In the genomic region with DNA sequence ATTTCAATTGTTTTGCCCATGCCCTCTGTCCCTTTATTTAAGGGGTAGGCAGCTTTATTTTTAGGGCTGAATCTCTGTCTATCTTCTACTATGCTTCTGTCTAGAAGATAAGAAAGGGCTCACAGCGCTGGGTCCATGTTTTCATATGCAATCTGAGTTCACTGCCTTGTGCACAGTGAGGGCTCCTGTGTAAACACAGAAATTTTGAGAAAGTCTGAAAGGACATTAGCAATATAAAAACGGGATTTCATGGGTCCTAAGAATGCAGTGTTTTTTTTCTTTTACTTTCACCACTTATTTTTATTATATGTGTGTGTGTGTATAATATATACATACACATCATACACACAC, we compare ENCODE assay signal across 9 mouse cellular contexts. TPM values are rescaled to one million over a fixed set of nuclear protein-coding genes. Genes with fewer than 3 reads are reported as not detected.
DNase-seq lines count a peak whose midpoint lies in the region; ATAC-seq and TF ChIP-seq lines count a peak whose summit lies in the region.
"Had no signal": no experiment of that assay in that cellular context is flagged by ENCODE, and none has a peak within 500 bp of the region (broad histone marks: within the 10 kb centered on the region; RNA-seq: fewer than 3 reads in every experiment).

No protein-coding gene starts in this region.

- H3K36me3 ChIP-seq in kidney, embryonic 16.5 days (ENCODE audit: insufficient read depth, low read length), result no peaks in the 10 kb centered on the region
- H3K36me3 ChIP-seq in kidney, adult 2 months (ENCODE audit: control insufficient read depth, insufficient read depth, low read length), result no peaks in the 10 kb centered on the region
- H3K36me3 ChIP-seq in embryonic facial prominence, embryonic 13.5 days, result no peaks in the 10 kb centered on the region
- H3K36me3 ChIP-seq in hindbrain, embryonic 15.5 days, result no peaks in the 10 kb centered on the region
- no peaks in the 10 kb centered on the region for H3K36me3 ChIP-seq in neural tube, embryonic 13.5 days

- ATAC-seq in kidney, embryonic 16.5 days (ENCODE audit: low FRiP score, low TSS enrichment), result no peak
- no peak for ATAC-seq in embryonic facial prominence, embryonic 13.5 days (ENCODE audit: insufficient number of reproducible peaks, insufficient read depth, low FRiP score, low TSS enrichment, low read depth)
- no peak for ATAC-seq in hindbrain, embryonic 15.5 days (ENCODE audit: low FRiP score, low read depth)
- no peak for ATAC-seq in neural tube, embryonic 13.5 days (ENCODE audit: low read depth)

- H3K9ac ChIP-seq in kidney, embryonic 16.5 days (replicated peaks; ENCODE audit: low read length), result no peak overlapping the region
- H3K9ac ChIP-seq in embryonic facial prominence, embryonic 13.5 days, result no peak overlapping the region
- H3K9ac ChIP-seq in hindbrain, embryonic 15.5 days, result no peak overlapping the region
- no peak overlapping the region for H3K9ac ChIP-seq in neural tube, embryonic 13.5 days

- peaks cover 4% of the 10 kb centered on the region; the same call in 1 of the 2 replicates for H3K4me1 ChIP-seq in kidney, embryonic 16.5 days (ENCODE audit: insufficient read depth, low read length)
- no peaks in the 10 kb centered on the region for H3K4me1 ChIP-seq in kidney, adult 2 months (ENCODE audit: control insufficient read depth, insufficient read depth, low read length)
- peaks cover 21% of the 10 kb centered on the region for H3K4me1 ChIP-seq in embryonic facial prominence, embryonic 13.5 days
- H3K4me1 ChIP-seq in hindbrain, embryonic 15.5 days (replicated peaks), result peaks cover 16% of the 10 kb centered on the region
- H3K4me1 ChIP-seq in neural tube, embryonic 13.5 days (replicated peaks), result peaks cover 27% of the 10 kb centered on the region

- 75% methylated on average over 2 of the region's 2 CpGs for WGBS in kidney, embryonic 16.5 days
- WGBS in kidney, adult 2 months, result 73% methylated on average over 2 of the region's 2 CpGs
- 58% methylated on average over 2 of the region's 2 CpGs for WGBS in embryonic facial prominence, embryonic 13.5 days
- 75% methylated on average over 2 of the region's 2 CpGs for WGBS in hindbrain, embryonic 15.5 days
- 73% methylated on average over 2 of the region's 2 CpGs for WGBS in neural tube, embryonic 13.5 days

- no peak overlapping the region for H3K4me2 ChIP-seq in kidney, embryonic 16.5 days (replicated peaks; ENCODE audit: low read depth, low read length)
- H3K4me2 ChIP-seq in embryonic facial prominence, embryonic 13.5 days, result peak overlapping the region; percentile 44; the same call in 1 of the 2 replicates
- H3K4me2 ChIP-seq in hindbrain, embryonic 15.5 days, result no peak overlapping the region
- 0 out of 2 replicates have a peak overlapping the region, but pooled peaks have one; percentile 4 for H3K4me2 ChIP-seq in neural tube, embryonic 13.5 days

- TF ChIP-seq CTCF in kidney, adult 2 months (conservative IDR thresholded peaks at IDR 0.05; ENCODE audit: insufficient read depth, insufficient read length, low read depth, low read length), result no peak

- H3K27ac ChIP-seq in kidney, embryonic 16.5 days (ENCODE audit: low read length), result peak overlapping the region; percentile 70
- no peak overlapping the region for H3K27ac ChIP-seq in kidney, adult 2 months (ENCODE audit: insufficient read depth, low read depth, low read length)
- H3K27ac ChIP-seq in embryonic facial prominence, embryonic 13.5 days, result peak overlapping the region; percentile 88
- peak overlapping the region; percentile 4; the same call in 1 of the 2 replicates for H3K27ac ChIP-seq in hindbrain, embryonic 15.5 days (replicated peaks)
- peak overlapping the region; percentile 64 for H3K27ac ChIP-seq in neural tube, embryonic 13.5 days (replicated peaks)

- no peak overlapping the region for H3K4me3 ChIP-seq in kidney, embryonic 16.5 days (ENCODE audit: low read length)
- no peak overlapping the region for H3K4me3 ChIP-seq in kidney, adult 2 months (ENCODE audit: insufficient read depth, low read depth, low read length)
- no peak overlapping the region for H3K4me3 ChIP-seq in embryonic facial prominence, embryonic 13.5 days
- H3K4me3 ChIP-seq in hindbrain, embryonic 15.5 days, result no peak overlapping the region
- H3K4me3 ChIP-seq in neural tube, embryonic 13.5 days, result no peak overlapping the region

- no peaks in the 10 kb centered on the region for H3K27me3 ChIP-seq in kidney, embryonic 16.5 days (ENCODE audit: insufficient read depth, low read length)
- no peaks in the 10 kb centered on the region for H3K27me3 ChIP-seq in kidney, adult 2 months (replicated peaks; ENCODE audit: control insufficient read depth, insufficient read depth, low read length)
- H3K27me3 ChIP-seq in embryonic facial prominence, embryonic 13.5 days, result no peaks in the 10 kb centered on the region
- H3K27me3 ChIP-seq in hindbrain, embryonic 15.5 days, result no peaks in the 10 kb centered on the region
- H3K27me3 ChIP-seq in neural tube, embryonic 13.5 days, result no peaks in the 10 kb centered on the region

- no peak for TF ChIP-seq POLR2A in kidney, adult 2 months (IDR thresholded peaks at IDR 0.05; ENCODE audit: low read depth, low read length)

- H3K9me3 ChIP-seq in kidney, embryonic 16.5 days (ENCODE audit: low read length), result no peaks in the 10 kb centered on the region
- no peaks in the 10 kb centered on the region for H3K9me3 ChIP-seq in embryonic facial prominence, embryonic 13.5 days
- H3K9me3 ChIP-seq in hindbrain, embryonic 15.5 days, result no peaks in the 10 kb centered on the region
- H3K9me3 ChIP-seq in neural tube, embryonic 13.5 days, result no peaks in the 10 kb centered on the region

- no peak for DNase-seq in kidney, adult 2 months
- no peak for DNase-seq in thymus, postnatal 36 days
- no peak for DNase-seq in testis, postnatal 14 days (ENCODE audit: low spot score)
- DNase-seq: right cerebral cortex, postnatal 4 days; thymus, postnatal 25 days had no signal

RNA-seq across cellular contexts. Expression of gene Spg20, which starts 15.3 kb away (rescaled TPM):
- 44.3 and 45.7 TPM in 2 replicates for polyA plus RNA-seq in kidney, embryonic 16.5 days (2015; fragmentation: Nextera tagmentation; extraction: Ambion mirVana)
- polyA plus RNA-seq in kidney, adult 2 months (2012; rRNA removed), result 10.1 and 10.9 TPM in 2 replicates
- 78.5 and 85.3 TPM in 2 replicates for polyA plus RNA-seq in embryonic facial prominence, embryonic 13.5 days (2015; fragmentation: Nextera tagmentation; extraction: Ambion mirVana)
- 14.1 and 16.1 TPM in 2 replicates for polyA plus RNA-seq in hindbrain, embryonic 15.5 days (2015; fragmentation: Nextera tagmentation; extraction: Ambion mirVana)
- 20.2 and 24.8 TPM in 2 replicates for polyA plus RNA-seq in neural tube, embryonic 13.5 days (2015; fragmentation: Nextera tagmentation; extraction: Ambion mirVana)

RNA-seq across cellular contexts. Expression of gene Ccdc169, which starts 40.5 kb away (rescaled TPM):
- not detected in 2 replicates for polyA plus RNA-seq in kidney, embryonic 16.5 days (2015; fragmentation: Nextera tagmentation; extraction: Ambion mirVana)
- polyA plus RNA-seq in kidney, adult 2 months (2012; rRNA removed), result 0.16 and 0.23 TPM in 2 replicates
- 0.15 and 0.25 TPM in 2 replicates for polyA plus RNA-seq in embryonic facial prominence, embryonic 13.5 days (2015; fragmentation: Nextera tagmentation; extraction: Ambion mirVana)
- polyA plus RNA-seq in hindbrain, embryonic 15.5 days (2015; fragmentation: Nextera tagmentation; extraction: Ambion mirVana), result 0.13 TPM in 1 of 2 replicates, not detected in the other
- polyA plus RNA-seq in neural tube, embryonic 13.5 days (2015; fragmentation: Nextera tagmentation; extraction: Ambion mirVana), result not detected in 2 replicates

RNA-seq across cellular contexts. Expression of gene Ccna1, which starts 41.3 kb away (rescaled TPM):
- 1.1 and 3.1 TPM in 2 replicates for polyA plus RNA-seq in kidney, embryonic 16.5 days (2015; fragmentation: Nextera tagmentation; extraction: Ambion mirVana)
- not detected in 2 replicates for polyA plus RNA-seq in kidney, adult 2 months (2012; rRNA removed)
- polyA plus RNA-seq in embryonic facial prominence, embryonic 13.5 days (2015; fragmentation: Nextera tagmentation; extraction: Ambion mirVana), result 1.7 and 3.0 TPM in 2 replicates
- polyA plus RNA-seq in hindbrain, embryonic 15.5 days (2015; fragmentation: Nextera tagmentation; extraction: Ambion mirVana), result 1.4 and 2.1 TPM in 2 replicates
- 0.56 and 0.66 TPM in 2 replicates for polyA plus RNA-seq in neural tube, embryonic 13.5 days (2015; fragmentation: Nextera tagmentation; extraction: Ambion mirVana)

Comparison
In these comparisons a context has a peak if more than half of its experiments do, and no peak if none do; other contexts are left out.
1. H3K4me2 ChIP-seq: peak in embryonic facial prominence, embryonic 13.5 days (single experiment) and neural tube, embryonic 13.5 days (single experiment); none in kidney, embryonic 16.5 days (single experiment) and hindbrain, embryonic 15.5 days (single experiment).